ENCODE assay signal across 8 mouse cellular contexts in genomic region chr2:131545386-131546307, GRCm38 (mm10). TPM values are rescaled to one million over a fixed set of nuclear protein-coding genes. Genes with fewer than 3 reads are reported as not detected.
DNase-seq lines count a peak whose midpoint lies in the region; ATAC-seq lines count a peak whose summit lies in the region.

No protein-coding gene starts in this region.

- peak; percentile 95 for DNase-seq in heart, adult 11 months
- DNase-seq in heart, postnatal 25 days (ENCODE audit: low spot score) = no peak
- peak; percentile 41 to 57 for DNase-seq in cerebellum, adult 18-20 months
- peak; percentile 44 to 61 for DNase-seq in left cerebral cortex, postnatal 10 days (ENCODE audit: extremely low spot score in 1 of 2, low spot score in 2 of 2)
- peak; percentile 35 for DNase-seq in right cerebral cortex, postnatal 25 days

- peaks cover 34% of the 10 kb centered on the region for H3K27me3 ChIP-seq in forebrain, embryonic 15.5 days
- H3K27me3 ChIP-seq in hindbrain, embryonic 12.5 days = peaks cover 64% of the 10 kb centered on the region

- ATAC-seq in forebrain, embryonic 15.5 days (replicated peaks) = peak; percentile 44
- peak; percentile 62 for ATAC-seq in hindbrain, embryonic 12.5 days (ENCODE audit: low FRiP score)

- peak overlapping the region; percentile 41 for H3K9ac ChIP-seq in forebrain, embryonic 15.5 days (replicated peaks)
- H3K9ac ChIP-seq in hindbrain, embryonic 12.5 days = peak overlapping the region; percentile 44

- no peaks in the 10 kb centered on the region for H3K9me3 ChIP-seq in forebrain, embryonic 15.5 days
- no peaks in the 10 kb centered on the region for H3K9me3 ChIP-seq in hindbrain, embryonic 12.5 days (replicated peaks)

- peak overlapping the region; percentile 43 for H3K4me3 ChIP-seq in forebrain, embryonic 15.5 days
- H3K4me3 ChIP-seq in hindbrain, embryonic 12.5 days = peak overlapping the region; percentile 40
- peak overlapping the region; percentile 6; the same call in 1 of the 2 replicates for H3K4me3 ChIP-seq in macrophage (ENCODE audit: inconsistent target)

- intact Hi-C loops in heart, postnatal 25 days (cut with DNase I) = loop anchor here (1.0 to 10.0 kb wide), 4 partner anchors 127 to 399 kb away; no protein-coding TSS in a partner anchor
- intact Hi-C loops in left cerebral cortex, postnatal 10 days (cut with DNase I) = loop anchor here (5.0 kb wide), 2 partner anchors 227 to 267 kb away; no protein-coding TSS in a partner anchor

- H3K36me3 ChIP-seq in forebrain, embryonic 15.5 days = no peaks in the 10 kb centered on the region
- no peaks in the 10 kb centered on the region for H3K36me3 ChIP-seq in hindbrain, embryonic 12.5 days
- no peaks in the 10 kb centered on the region for H3K36me3 ChIP-seq in macrophage (ENCODE audit: inconsistent target)

- H3K4me2 ChIP-seq in forebrain, embryonic 15.5 days (replicated peaks) = peak overlapping the region; percentile 77
- H3K4me2 ChIP-seq in hindbrain, embryonic 12.5 days (replicated peaks) = peak overlapping the region; percentile 68

- H3K79me2 ChIP-seq in macrophage (ENCODE audit: inconsistent target) = no peaks in the 10 kb centered on the region

- peaks cover 20% of the 10 kb centered on the region for H3K4me1 ChIP-seq in forebrain, embryonic 15.5 days
- peaks cover 13% of the 10 kb centered on the region for H3K4me1 ChIP-seq in hindbrain, embryonic 12.5 days

- 1% methylated on average over 45 of the region's 45 CpGs for WGBS in forebrain, embryonic 15.5 days
- WGBS in hindbrain, embryonic 12.5 days = 2% methylated on average over 45 of the region's 45 CpGs
- 2% methylated on average over 37 of the region's 45 CpGs for WGBS in macrophage (ENCODE audit: missing documents)

- H3K27ac ChIP-seq in forebrain, embryonic 15.5 days (replicated peaks) = no peak overlapping the region
- H3K27ac ChIP-seq in hindbrain, embryonic 12.5 days = no peak overlapping the region
- H3K27ac ChIP-seq in macrophage = no peak overlapping the region

RNA-seq across cellular contexts. Expression of gene Adra1d, which starts 16.4 kb away (rescaled TPM):
- total RNA-seq in heart, postnatal 25 days (2021) = 1 to 10 TPM; 4.2 to 5.2 TPM
- 0.09 and 0.11 TPM in 2 replicates for polyA plus RNA-seq in forebrain, embryonic 15.5 days (2015; fragmentation: Nextera tagmentation; extraction: Ambion mirVana)
- 0.50 and 0.74 TPM in 2 replicates for polyA plus RNA-seq in hindbrain, embryonic 12.5 days (2016; fragmentation: Nextera tagmentation; extraction: Ambion mirVana)
- total RNA-seq in left cerebral cortex, postnatal 10 days (2021) = 10 to 100 TPM; 17.4 to 20.5 TPM
- 1 to 10 TPM in 1 of 26 experiments, not detected in 25; 1.1 TPM for total RNA-seq in macrophage (2018; cell fraction: chromatin; rRNA removed)
- total RNA-seq in macrophage (2018; cell fraction: cytosol; rRNA removed) = not detected
- not detected for total RNA-seq in macrophage (2018; cell fraction: nucleus; rRNA removed)
- polyA plus RNA-seq in macrophage (2018) = not detected in 3 replicates

RNA-seq across cellular contexts. Expression of gene Smox, which starts 54.4 kb away (rescaled TPM):
- 10 to 100 TPM; 27.4 to 30.6 TPM for total RNA-seq in heart, postnatal 25 days (2021)
- polyA plus RNA-seq in forebrain, embryonic 15.5 days (2015; fragmentation: Nextera tagmentation; extraction: Ambion mirVana) = 55.6 and 63.3 TPM in 2 replicates
- 47.0 and 49.3 TPM in 2 replicates for polyA plus RNA-seq in hindbrain, embryonic 12.5 days (2016; fragmentation: Nextera tagmentation; extraction: Ambion mirVana)
- 10 to 100 TPM; 45.6 to 60.5 TPM for total RNA-seq in left cerebral cortex, postnatal 10 days (2021)
- 100 to 1,000 TPM in 5 of 26 experiments, 10 to 100 TPM in 21; 35.5 to 148 (median 85.3) TPM for total RNA-seq in macrophage (2018; cell fraction: chromatin; rRNA removed)
- total RNA-seq in macrophage (2018; cell fraction: cytosol; rRNA removed) = 10 to 100 TPM; 32.3 to 57.2 (median 40.1) TPM
- 100 to 1,000 TPM in 5 of 26 experiments, 10 to 100 TPM in 21; 33.4 to 122 (median 80.3) TPM for total RNA-seq in macrophage (2018; cell fraction: nucleus; rRNA removed)
- 35.1 to 53.5 TPM (median 43.1 TPM) in 3 replicates for polyA plus RNA-seq in macrophage (2018)
